Mouse (Mus musculus) embryonic facial prominence, embryonic 12.5 days (tissue): ENCODE results near the gene Gja4. TPM values are rescaled to one million over a fixed set of nuclear protein-coding genes. Genes with fewer than 3 reads are reported as not detected.

Experiments used
- ATAC-seq: fragments of 200-750 bp; cut with Nextera tagmentation; 2 replicates; pipeline ENCODE4 v1.8.0; 2017; ENCODE audit not compliant: insufficient number of reproducible peaks, insufficient read depth, low FRiP score, low TSS enrichment
- H3K27ac ChIP-seq: fragments of 300-500 bp; sonication (generic); 2 replicates; pipeline ENCODE4 v1.5.1; 2016; ENCODE audit warnings: mild to moderate bottlenecking
- H3K27me3 ChIP-seq: fragments of 300-500 bp; sonication (generic); 2 replicates; pipeline ENCODE4 v1.6.1; 2016; ENCODE audit warnings: mild to moderate bottlenecking, moderate library complexity
- H3K36me3 ChIP-seq: fragments of 300-500 bp; sonication (generic); 2 replicates; pipeline ENCODE4 v1.6.1; 2016; ENCODE audit warnings: mild to moderate bottlenecking
- H3K4me1 ChIP-seq: fragments of 300-500 bp; sonication (generic); 2 replicates; pipeline ENCODE4 v1.6.1; 2016
- H3K4me2 ChIP-seq: fragments of 300-500 bp; sonication (generic); replicated peaks from 2 replicates; pipeline ENCODE4 v1.6.1; 2016; ENCODE audit warnings: mild to moderate bottlenecking, moderate library complexity
- H3K4me3 ChIP-seq: fragments of 300-500 bp; sonication (generic); 2 replicates; pipeline ENCODE4 v1.5.1; 2016; ENCODE audit warnings: mild to moderate bottlenecking
- H3K9ac ChIP-seq: fragments of 300-500 bp; sonication (generic); 2 replicates; pipeline ENCODE4 v1.6.1; 2016; ENCODE audit warnings: mild to moderate bottlenecking, moderate library complexity
- H3K9me3 ChIP-seq: fragments of 300-500 bp; sonication (generic); 2 replicates; pipeline ENCODE4 v1.6.1; 2016; ENCODE audit warnings: mild to moderate bottlenecking, moderate library complexity
- WGBS: fragments of 180-500 bp; shearing (Covaris S2); methylation state at CpG from one replicate; pipeline ENCODE4 v1.1.7; 2016; 5-methylcytosine and 5-hydroxymethylcytosine counted together
- polyA plus RNA-seq: library from polyadenylated mRNA; unstranded; fragments of >200 nt; fragmentation: Nextera tagmentation; extraction: Ambion mirVana; gene quantifications from 2 replicates; pipeline ENCODE4 v1.2.1, GENCODE M21; 2016

The Gja4 gene
- polyA plus RNA-seq, 1 experiment from 2014 or later, result 11.8 TPM

GRCm38 (mm10) chr4:127278451-127279001 lies 35.3 kb downstream of the Gja4 start:
- Histone ChIP-seq H3K4me1 (peaks cover 4% of the 10 kb centered on the region; the same call in 1 of the 2 replicates), H3K9ac (no peak overlapping the region), H3K27ac (no peak overlapping the region), H3K27me3 (no peaks in the 10 kb centered on the region), H3K9me3 (no peaks in the 10 kb centered on the region), H3K4me3 (no peak overlapping the region), H3K4me2 (no peak overlapping the region), H3K36me3 (no peaks in the 10 kb centered on the region)
- ATAC-seq, result no peak
- 20% methylated on average over 9 of the region's 9 CpGs for WGBS

GRCm38 (mm10) chr4:127264183-127264554 lies 49.7 kb downstream of the Gja4 start:
- Histone ChIP-seq H3K27me3 (0 out of 2 replicates have a peak, but pooled peaks cover 2% of the 10 kb centered on the region), H3K4me1 (no peaks in the 10 kb centered on the region), H3K36me3 (no peaks in the 10 kb centered on the region), H3K4me3 (no peak overlapping the region), H3K9ac (no peak overlapping the region), H3K27ac (no peak overlapping the region), H3K4me2 (no peak overlapping the region), H3K9me3 (no peaks in the 10 kb centered on the region)
- ATAC-seq, result no peak
- 57% methylated on average over 5 of the region's 5 CpGs for WGBS

GRCm38 (mm10) chr4:127263438-127264182 lies 50.2 kb downstream of the Gja4 start:
- no peaks in the 10 kb centered on the region for H3K27me3 ChIP-seq
- no peaks in the 10 kb centered on the region for H3K36me3 ChIP-seq
- H3K4me3 ChIP-seq, result no peak overlapping the region
- no peak overlapping the region for H3K27ac ChIP-seq
- WGBS, result 67% methylated on average over 19 of the region's 19 CpGs
- no peak overlapping the region for H3K9ac ChIP-seq
- no peak for ATAC-seq
- H3K4me2 ChIP-seq, result no peak overlapping the region
- no peaks in the 10 kb centered on the region for H3K9me3 ChIP-seq
- H3K4me1 ChIP-seq, result no peaks in the 10 kb centered on the region

GRCm38 (mm10) chr4:127261601-127262000 lies 52.2 kb downstream of the Gja4 start:
- Histone ChIP-seq H3K4me3 (no peak overlapping the region), H3K4me2 (no peak overlapping the region), H3K36me3 (no peaks in the 10 kb centered on the region), H3K4me1 (no peaks in the 10 kb centered on the region), H3K9me3 (no peaks in the 10 kb centered on the region), H3K27me3 (no peaks in the 10 kb centered on the region), H3K9ac (no peak overlapping the region), H3K27ac (no peak overlapping the region)
- 89% methylated on average over 14 of the region's 14 CpGs for WGBS
- no peak for ATAC-seq

Other genes with a start within 250 kb of the Gja4 start
- gene Zmym6, start 236.7 kb downstream of the Gja4 start, polyA plus RNA-seq, result 35.2 and 36.0 TPM in 2 replicates
- 15.9 and 17.6 TPM in 2 replicates for gene Tmem35b, start 190.3 kb downstream of the Gja4 start, polyA plus RNA-seq
- 1.3 TPM in 2 replicates for gene Dlgap3, start 144.8 kb downstream of the Gja4 start, polyA plus RNA-seq
- 49.1 and 51.1 TPM in 2 replicates for gene Smim12, start 70.3 kb downstream of the Gja4 start, polyA plus RNA-seq
- 1.3 and 1.4 TPM in 2 replicates for gene Gjb3, start 16.8 kb upstream of the Gja4 start, polyA plus RNA-seq
- gene Gjb4, start 40.0 kb upstream of the Gja4 start, polyA plus RNA-seq, result not detected in 2 replicates
- gene Gjb5, start 44.1 kb upstream of the Gja4 start, polyA plus RNA-seq, result 0.22 and 0.31 TPM in 2 replicates